Mouse (Mus musculus) heart, embryonic 15.5 days (tissue): Measurements from ENCODE around the gene Gm21818. TPM values are rescaled to one million over a fixed set of nuclear protein-coding genes. Genes with fewer than 3 reads are reported as not detected.
"Not testable (repeated sequence)": the region's sequence is repeated elsewhere in the genome, so short reads cannot be mapped to it uniquely, and the experiment has no call there.

Experiments used
- ATAC-seq: fragments of 200-750 bp; cut with Nextera tagmentation; replicated peaks from 2 replicates; pipeline ENCODE4 v1.8.0; 2017; ENCODE audit warnings: low read depth, moderate TSS enrichment; ENCODE audit not compliant: insufficient number of reproducible peaks, insufficient read depth, low FRiP score
- H3K27ac ChIP-seq: fragments of 300-500 bp; sonication (generic); 2 replicates; pipeline ENCODE4 v1.5.1; 2015; ENCODE audit warnings: mild to moderate bottlenecking, inconsistent platforms
- H3K27me3 ChIP-seq: fragments of 300-500 bp; sonication (generic); 2 replicates; pipeline ENCODE4 v1.6.1; 2015; ENCODE audit warnings: inconsistent platforms
- H3K36me3 ChIP-seq: fragments of 300-500 bp; sonication (generic); 2 replicates; pipeline ENCODE4 v1.6.1; 2015; ENCODE audit warnings: mild to moderate bottlenecking, inconsistent platforms
- H3K4me1 ChIP-seq: fragments of 300-500 bp; sonication (generic); replicated peaks from 2 replicates; pipeline ENCODE4 v1.6.1; 2015; ENCODE audit warnings: inconsistent platforms
- H3K4me2 ChIP-seq: fragments of 300-500 bp; sonication (generic); 2 replicates; pipeline ENCODE4 v1.6.1; 2015; ENCODE audit warnings: inconsistent platforms, mild to moderate bottlenecking, moderate library complexity
- H3K4me3 ChIP-seq: fragments of 300-500 bp; sonication (generic); 2 replicates; pipeline ENCODE4 v1.5.1; 2015; ENCODE audit warnings: mild to moderate bottlenecking, inconsistent platforms
- H3K9ac ChIP-seq: fragments of 300-500 bp; sonication (generic); 2 replicates; pipeline ENCODE4 v1.6.1; 2015; ENCODE audit warnings: mild to moderate bottlenecking, inconsistent platforms
- H3K9me3 ChIP-seq: fragments of 300-500 bp; sonication (generic); replicated peaks from 2 replicates; pipeline ENCODE4 v1.6.1; 2016; ENCODE audit warnings: inconsistent platforms
- WGBS: fragments of 180-500 bp; shearing (Covaris S2); methylation state at CpG from one replicate; pipeline ENCODE4 v1.1.7; 2015; ENCODE audit warnings: mixed read lengths; 5-methylcytosine and 5-hydroxymethylcytosine counted together
- polyA plus RNA-seq: library from polyadenylated mRNA; unstranded; fragments of >200 nt; fragmentation: Nextera tagmentation; extraction: Ambion mirVana; gene quantifications from 2 replicates; pipeline ENCODE4 v1.2.1, GENCODE M21; 2015

Gm21818 gene
- polyA plus RNA-seq = not detected in 2 replicates

DNA sequence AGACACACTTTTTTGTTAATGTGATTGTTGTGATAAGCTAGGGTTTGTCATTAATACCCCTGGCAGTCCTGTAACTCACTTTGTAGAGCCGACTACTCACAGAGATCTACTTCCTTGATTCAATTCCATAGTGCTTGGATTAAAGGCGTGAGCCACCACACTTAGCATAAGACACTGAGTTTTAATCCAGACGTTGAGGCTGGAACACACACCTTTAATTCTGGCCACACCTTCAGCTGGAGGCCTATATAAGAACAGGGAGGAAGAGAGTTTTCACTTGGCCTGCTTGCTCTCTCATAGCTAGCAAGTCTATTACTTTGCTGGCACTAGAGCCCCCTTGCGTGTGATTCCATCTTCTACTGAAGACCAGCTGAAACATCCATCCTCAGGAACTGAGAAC lies at the start of gene Gm21818:
Gm21818 (plus strand) TSS at position 301 of the 400 bp plus-strand sequence.
- not testable (repeated sequence) for H3K4me3 ChIP-seq, H3K9me3 ChIP-seq, H3K27ac ChIP-seq, H3K27me3 ChIP-seq, H3K4me1 ChIP-seq, H3K9ac ChIP-seq, H3K36me3 ChIP-seq, ATAC-seq, H3K4me2 ChIP-seq
- 67% methylated on average over 4 of the region's 4 CpGs for WGBS

- not testable (repeated sequence) for H3K27ac ChIP-seq, ATAC-seq, H3K9me3 ChIP-seq, H3K27me3 ChIP-seq, H3K9ac ChIP-seq, H3K4me1 ChIP-seq, H3K36me3 ChIP-seq, H3K4me3 ChIP-seq, H3K4me2 ChIP-seq
- 83% methylated on average over 2 of the region's 5 CpGs for WGBS
These were observed 32.3 kb upstream of the Gm21818 start, which contains the start of gene Gm20767 for GRCm38 (mm10) chr13:120139946-120140345. Gene Gm20767, plus strand, starts transcription at chr13:120140246.

DNA sequence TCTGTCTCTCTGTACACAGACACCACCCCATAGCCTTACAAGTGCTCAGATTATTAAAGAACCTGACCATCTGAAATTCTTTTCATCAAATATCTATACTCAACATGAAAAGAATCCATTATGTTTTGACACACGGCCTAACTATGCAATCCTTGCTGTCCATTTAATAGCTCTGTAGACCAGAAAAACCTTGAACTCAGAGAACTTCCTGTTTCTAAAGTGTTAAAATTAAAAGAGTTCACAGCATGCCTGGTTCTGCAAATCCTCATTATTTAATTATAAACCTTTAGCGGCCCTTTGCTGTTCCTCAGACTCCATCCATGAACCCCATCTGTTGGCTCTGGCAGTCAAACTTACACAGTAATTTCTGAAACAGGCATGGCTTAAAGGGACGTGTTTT lies 29.9 kb upstream of the Gm21818 start:
- H3K4me3 ChIP-seq, H3K4me1 ChIP-seq, H3K27me3 ChIP-seq, H3K9me3 ChIP-seq, H3K27ac ChIP-seq, H3K36me3 ChIP-seq, H3K9ac ChIP-seq, H3K4me2 ChIP-seq, ATAC-seq: not testable (repeated sequence)
- WGBS = 76% methylated on average over 2 of the region's 3 CpGs

DNA sequence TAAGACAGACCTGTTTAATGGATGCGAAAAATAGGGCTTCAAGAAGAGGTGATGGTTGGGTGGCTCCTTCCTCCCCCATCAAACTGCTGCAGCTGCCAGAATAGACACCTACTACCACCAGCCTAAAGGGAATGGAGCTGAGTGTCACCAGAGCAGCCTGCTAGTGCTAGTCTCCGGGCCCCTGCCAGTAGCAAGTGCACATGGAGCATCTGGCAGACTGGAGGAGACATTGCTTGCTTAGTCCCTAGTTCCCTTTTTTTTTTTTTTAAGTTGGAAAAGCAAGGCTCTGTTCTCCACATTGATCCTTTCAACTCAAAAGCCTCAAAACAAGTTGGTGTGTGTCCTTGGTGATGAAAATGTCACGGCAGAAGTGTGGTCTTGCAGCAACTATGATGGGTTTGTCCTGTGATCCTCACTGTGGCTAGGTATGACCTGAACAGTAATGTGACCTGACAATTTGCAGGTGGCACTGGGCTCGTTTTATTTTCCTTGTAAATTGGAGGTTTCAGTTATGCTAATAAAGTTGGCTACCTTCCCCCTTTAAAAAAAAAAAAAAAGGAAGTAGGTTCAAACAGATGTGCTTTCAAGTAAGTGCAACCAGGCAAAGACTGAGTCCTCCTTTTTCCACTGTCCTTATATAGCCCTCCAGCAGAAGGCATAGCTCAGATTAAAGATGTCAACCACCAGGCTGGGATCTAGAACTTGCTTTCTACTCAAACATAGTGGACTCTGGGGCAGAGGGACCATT lies 22.4 kb upstream of the Gm21818 start:
- not testable (repeated sequence) for H3K27ac ChIP-seq, H3K4me1 ChIP-seq, H3K4me2 ChIP-seq, H3K9me3 ChIP-seq, H3K27me3 ChIP-seq, H3K9ac ChIP-seq, H3K36me3 ChIP-seq, ATAC-seq, H3K4me3 ChIP-seq
- 54% methylated on average over 3 of the region's 4 CpGs for WGBS

GRCm38 (mm10) chr13:120150589-120150988 lies 21.6 kb upstream of the Gm21818 start:
- WGBS = 59% methylated on average over 3 of the region's 3 CpGs
- not testable (repeated sequence) for H3K36me3 ChIP-seq, H3K4me2 ChIP-seq, H3K27ac ChIP-seq, H3K4me3 ChIP-seq, H3K9ac ChIP-seq, H3K4me1 ChIP-seq, ATAC-seq, H3K27me3 ChIP-seq, H3K9me3 ChIP-seq

DNA sequence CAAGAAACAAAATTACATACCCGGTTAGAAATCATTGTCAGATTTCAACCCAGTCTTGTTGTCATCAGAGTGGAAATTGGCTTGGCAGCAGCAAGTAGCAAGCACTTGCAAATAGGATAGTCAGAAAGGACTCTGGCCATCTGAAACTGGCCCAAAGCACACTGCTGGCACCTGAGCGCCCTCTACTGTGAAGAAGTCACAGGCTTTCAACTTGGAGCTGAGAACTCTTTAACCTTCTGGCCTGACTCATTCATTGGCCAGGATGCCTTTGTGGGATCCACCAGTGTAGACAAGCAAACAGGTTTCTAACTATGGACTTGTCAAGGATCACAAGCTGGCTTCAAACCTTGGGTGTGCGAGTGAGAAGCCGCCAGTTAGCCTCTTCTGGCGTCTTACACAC lies 3.9 kb upstream of the Gm21818 start:
- not testable (repeated sequence) for H3K4me3 ChIP-seq, H3K9ac ChIP-seq, H3K4me1 ChIP-seq, H3K4me2 ChIP-seq, H3K36me3 ChIP-seq, H3K27ac ChIP-seq, ATAC-seq, H3K9me3 ChIP-seq, H3K27me3 ChIP-seq
- WGBS = 40% methylated on average over 5 of the region's 5 CpGs

DNA sequence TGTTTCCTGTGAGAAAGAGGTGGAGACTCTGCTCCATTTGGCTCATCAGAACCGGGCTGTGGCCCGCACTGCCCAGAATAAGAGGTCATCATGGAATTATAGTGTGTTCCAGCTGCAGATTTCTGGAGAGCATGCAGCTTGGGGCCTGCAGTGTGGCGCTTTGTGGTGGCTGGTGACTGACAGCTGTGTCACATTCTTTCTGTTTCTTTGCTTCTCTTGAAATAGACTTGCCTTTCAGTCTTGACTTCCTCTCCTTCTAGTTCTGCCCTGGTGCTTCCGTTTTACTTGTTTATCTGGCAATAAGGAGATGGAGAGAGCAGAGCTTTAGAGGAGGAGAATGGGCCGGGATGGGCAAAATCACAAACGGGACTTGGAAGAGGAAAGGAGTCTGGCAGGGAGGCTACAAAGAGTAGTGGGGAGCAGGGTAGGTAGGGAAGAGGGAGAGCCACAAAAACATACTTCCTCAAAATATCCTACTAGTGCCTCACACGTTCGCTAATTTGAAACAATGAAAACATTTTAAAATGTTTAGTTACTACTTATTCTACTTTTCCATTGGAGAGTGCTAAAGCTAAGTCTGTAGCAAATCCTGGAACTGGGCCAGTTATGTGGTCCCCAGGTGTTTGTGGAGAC lies 24.1 kb downstream of the Gm21818 start:
- H3K36me3 ChIP-seq, H3K27me3 ChIP-seq, H3K4me3 ChIP-seq, H3K9me3 ChIP-seq, ATAC-seq, H3K4me1 ChIP-seq, H3K9ac ChIP-seq, H3K4me2 ChIP-seq, H3K27ac ChIP-seq: not testable (repeated sequence)
- 69% methylated on average over 7 of the region's 8 CpGs for WGBS

- not testable (repeated sequence) for H3K4me3 ChIP-seq, ATAC-seq, H3K9ac ChIP-seq, H3K9me3 ChIP-seq, H3K27ac ChIP-seq, H3K36me3 ChIP-seq, H3K27me3 ChIP-seq, H3K4me2 ChIP-seq, H3K4me1 ChIP-seq
- no CpG with 5 or more reads among the region's 2 CpGs for WGBS
These were observed 43.6 kb downstream of the Gm21818 start, which contains the start of gene Gm21762 for GRCm38 (mm10) chr13:120215847-120216246. Gene Gm21762, minus strand, starts transcription at chr13:120215947.

GRCm38 (mm10) chr13:120220922-120221321 lies 48.7 kb downstream of the Gm21818 start:
- 84% methylated on average over 5 of the region's 5 CpGs for WGBS
- H3K4me1 ChIP-seq, ATAC-seq, H3K27me3 ChIP-seq, H3K36me3 ChIP-seq, H3K4me2 ChIP-seq, H3K4me3 ChIP-seq, H3K9me3 ChIP-seq, H3K9ac ChIP-seq, H3K27ac ChIP-seq: not testable (repeated sequence)

GRCm38 (mm10) chr13:120223012-120223659 lies 50.9 kb downstream of the Gm21818 start:
- H3K27ac ChIP-seq, H3K36me3 ChIP-seq, ATAC-seq, H3K4me3 ChIP-seq, H3K4me1 ChIP-seq, H3K9ac ChIP-seq, H3K27me3 ChIP-seq, H3K4me2 ChIP-seq, H3K9me3 ChIP-seq: not testable (repeated sequence)
- WGBS = 85% methylated on average over 16 of the region's 25 CpGs
